Mouse (Mus musculus) testis, postnatal 14 days (tissue): ENCODE results near the gene Ripor2.

Experiments used
- DNase-seq: peaks from one replicate; pipeline ENCODE4 v3.0.0; 2021; ENCODE audit warnings: low spot score

Ripor2 gene

DNA sequence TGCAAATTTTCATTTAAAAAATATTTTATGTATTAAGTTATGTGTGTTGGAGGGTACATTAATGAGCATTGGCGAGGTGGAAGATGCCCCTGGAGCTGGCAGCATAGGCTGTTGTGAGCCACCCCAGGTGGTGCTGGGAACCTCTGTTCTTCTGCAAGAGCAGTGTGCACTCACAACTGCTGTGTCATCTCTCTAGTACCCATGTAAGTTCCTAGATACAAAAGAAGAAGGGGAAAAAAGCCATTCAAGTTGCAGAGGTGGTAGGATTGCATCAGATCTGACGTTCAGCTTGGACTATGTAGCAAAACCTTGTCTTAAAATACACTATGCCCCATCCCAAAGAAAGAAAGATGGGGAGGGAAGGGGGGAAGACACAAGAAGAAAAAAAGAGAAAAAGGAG, 65.5 kb downstream of the Ripor2 start:
- no peak for DNase-seq

DNA sequence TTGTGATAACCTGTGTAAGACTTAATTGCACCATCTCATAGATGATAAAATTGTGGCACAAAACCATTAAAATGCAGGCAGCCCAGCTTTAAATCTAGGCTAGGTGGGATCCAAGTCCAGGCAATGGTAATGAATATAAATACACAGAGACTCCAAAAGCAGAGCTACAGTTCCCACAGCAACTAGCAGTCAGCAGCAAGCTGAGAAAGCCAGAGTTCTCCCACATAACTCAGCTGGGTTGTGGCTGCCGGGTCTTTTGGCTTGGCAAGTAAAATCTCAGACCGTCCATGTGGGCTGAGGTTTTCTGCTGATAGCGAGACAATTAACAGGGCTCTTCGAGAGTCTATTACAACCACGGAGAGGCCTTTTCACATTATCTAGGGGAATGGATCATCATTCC, 66.0 kb downstream of the Ripor2 start:
- DNase-seq: no peak

DNA sequence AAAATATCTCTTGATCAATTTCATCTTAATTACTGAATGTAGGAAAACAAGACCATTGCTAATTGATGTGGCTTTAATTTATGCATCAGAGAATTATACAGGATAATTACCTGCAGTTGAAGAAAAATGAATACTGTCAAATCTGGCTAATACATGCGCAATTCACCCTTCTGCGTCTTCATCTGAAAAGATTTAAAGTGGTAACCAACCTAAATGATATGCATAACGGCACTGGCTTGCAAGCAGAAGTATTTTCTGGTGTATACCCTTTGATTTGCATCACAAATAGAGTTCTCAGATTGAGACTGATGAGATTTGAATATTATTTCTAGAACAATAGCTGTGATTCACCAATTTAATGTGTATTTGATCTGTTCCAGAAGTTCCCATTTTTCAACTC, 66.7 kb downstream of the Ripor2 start:
- DNase-seq: no peak

DNA sequence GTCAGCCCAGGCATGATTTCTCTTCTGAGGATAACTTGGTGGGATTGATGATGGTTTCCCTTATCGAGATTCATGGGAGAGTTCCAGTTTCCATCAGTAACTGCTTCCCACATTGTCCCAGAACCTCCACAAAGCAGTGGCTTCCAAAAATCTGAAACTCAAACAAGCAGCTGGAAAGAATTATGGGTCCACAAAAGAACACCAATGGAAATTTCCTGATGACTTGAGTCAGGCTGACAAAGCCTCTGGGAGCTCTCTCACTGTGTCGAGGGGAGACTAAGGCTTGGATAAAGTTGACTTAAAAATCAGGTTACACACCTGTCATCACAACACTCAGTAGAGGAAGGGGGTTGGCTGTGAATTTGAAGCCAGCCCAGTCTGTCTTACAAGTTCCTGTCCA, 67.1 kb downstream of the Ripor2 start:
- no peak for DNase-seq

DNA sequence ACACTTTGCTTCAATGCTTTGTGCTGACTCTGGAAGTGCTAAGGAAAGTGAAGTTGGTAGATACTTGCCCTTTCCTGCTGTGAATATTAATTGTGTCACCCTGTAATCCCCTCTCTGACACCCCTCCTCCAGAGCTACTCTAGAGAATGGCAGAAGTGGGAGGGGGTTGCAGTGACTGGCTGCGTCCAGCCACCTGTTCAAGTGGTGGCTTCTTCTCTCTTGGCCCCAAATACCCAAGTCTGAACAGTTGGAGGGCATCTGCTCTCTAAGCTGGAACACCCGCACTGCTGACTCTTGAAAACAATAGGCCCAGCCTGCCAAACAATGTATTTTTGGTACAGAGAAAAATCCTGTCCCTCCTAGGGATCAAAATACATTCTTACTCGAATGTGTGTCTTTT, 69.0 kb downstream of the Ripor2 start:
- DNase-seq: no peak

DNA sequence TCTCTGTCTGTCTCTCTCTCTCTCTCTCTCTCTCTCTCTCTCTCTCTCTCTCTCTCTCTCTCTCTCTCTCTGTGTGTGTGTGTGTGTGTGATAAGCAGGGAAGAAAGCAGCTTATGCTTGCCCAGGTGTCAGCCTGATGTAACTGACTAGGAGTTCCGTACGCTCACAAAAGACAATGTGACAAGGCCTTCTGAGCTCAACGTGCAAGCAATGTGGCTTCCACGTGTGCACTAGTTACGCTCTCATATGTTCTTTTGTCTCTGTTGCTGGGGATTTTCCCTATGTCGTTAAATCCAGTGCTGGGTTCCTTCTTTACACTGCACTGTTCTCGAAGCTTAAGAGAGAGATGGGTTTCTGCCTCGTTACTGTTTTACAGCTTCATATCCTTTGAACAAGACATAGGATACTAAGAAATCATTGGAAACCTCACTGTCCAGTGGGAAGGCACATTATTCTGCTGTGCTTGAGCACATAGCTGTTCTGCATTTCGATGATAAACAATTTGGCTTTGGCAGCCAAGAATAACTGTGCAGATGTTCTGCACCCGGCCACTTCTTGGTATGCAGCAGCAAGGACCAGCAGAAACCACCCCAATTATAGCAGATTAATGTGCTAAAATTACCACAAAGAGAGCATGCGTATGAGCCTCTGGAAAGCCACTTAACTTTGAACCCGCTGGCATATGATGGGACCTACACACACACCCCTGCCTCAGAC, 73.1 kb downstream of the Ripor2 start:
- DNase-seq: no peak

DNA sequence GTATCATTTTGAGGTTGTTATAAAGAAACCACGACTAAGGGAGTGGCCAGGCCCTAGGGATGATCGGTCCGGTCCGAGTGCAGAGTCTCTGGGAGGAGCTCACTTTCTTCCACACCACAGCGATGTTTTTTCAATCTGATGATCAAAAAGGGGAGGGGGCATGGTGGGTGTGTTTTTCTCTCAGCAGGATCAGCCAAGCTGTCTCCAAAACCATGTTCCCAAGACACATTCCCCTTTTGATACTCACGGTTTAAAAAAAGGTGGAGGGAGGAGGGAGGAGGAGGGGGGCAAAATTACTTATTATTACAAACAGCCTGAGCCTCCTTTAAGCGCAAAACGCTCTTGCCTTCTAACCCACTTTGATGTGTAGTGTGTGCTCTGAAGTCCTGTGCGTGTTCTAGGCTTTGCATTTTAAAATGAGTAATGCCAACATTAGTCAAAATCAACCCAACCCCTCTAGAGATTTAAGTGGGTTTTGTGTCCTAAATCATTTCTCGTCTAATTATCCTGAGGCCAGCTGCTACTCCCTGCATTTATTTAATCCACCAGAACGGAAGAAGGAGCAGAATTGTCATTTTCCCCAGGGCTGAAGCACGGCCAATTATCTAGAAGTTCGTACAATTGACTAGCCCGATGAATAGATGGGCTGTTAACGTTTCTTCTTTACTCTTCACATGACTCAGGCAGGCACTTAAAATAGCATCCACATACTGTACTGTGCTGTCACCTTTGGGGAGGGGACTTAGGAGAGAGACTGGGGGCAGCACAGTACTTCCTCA, 74.9 kb downstream of the Ripor2 start:
- DNase-seq: no peak

DNA sequence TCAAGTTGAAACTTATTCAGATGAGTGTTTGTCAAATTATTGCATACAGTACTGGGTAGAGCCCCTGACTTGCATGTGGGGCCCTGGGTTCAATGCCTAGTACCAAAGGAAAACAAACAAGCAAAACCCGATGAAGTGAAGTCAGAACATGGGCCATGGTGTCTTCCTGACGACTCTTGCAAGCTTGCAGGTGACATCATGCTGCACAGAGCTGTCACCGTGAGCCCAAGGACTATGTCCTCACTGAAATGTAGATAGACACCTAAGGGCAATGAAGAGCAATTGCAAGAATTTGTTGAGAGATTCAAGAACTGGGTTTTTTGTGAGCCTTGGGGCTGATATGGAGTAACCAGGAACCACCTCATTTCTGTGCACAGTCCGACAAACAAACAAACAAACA, 84.8 kb downstream of the Ripor2 start:
- no peak for DNase-seq

DNA sequence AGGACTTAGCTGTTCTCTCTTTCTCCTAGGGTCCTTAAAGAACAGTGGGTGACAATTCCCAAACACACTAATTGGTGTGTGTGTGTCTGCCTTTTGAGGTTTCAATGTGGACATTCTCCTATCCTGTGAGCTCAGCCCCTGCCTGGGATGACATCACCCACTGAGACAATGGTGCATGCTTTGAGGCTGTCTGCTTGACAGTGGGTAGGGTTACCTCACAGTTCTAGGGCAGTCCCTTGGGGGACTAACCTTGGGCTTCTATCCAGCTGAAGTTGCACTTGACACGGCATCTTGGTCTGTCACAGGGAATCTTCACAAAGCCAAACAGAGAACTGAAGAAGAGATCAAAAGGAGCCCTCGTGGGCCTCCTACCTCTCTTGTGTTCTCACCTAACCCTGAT, 86.6 kb downstream of the Ripor2 start:
- DNase-seq: no peak

DNA sequence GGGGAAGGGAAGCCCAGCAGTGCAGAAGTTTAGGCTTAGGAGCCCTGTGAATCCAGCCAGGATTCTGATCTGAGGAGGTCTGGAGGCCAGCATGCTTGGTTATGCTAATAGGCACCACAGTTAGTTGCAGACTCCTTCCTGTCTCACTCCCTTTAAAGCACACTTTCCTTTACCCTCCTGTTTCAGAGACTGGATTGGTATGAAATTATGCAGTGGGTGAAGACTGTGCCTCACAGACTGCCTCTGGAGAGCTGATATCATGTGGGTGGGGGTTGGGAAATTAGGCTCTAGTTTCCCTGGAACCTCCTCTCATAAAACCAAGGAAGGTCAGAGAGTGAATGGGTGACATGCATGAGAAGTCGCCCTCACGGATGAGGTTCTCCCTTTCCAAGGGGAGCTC, 88.7 kb downstream of the Ripor2 start:
- DNase-seq: no peak

DNA sequence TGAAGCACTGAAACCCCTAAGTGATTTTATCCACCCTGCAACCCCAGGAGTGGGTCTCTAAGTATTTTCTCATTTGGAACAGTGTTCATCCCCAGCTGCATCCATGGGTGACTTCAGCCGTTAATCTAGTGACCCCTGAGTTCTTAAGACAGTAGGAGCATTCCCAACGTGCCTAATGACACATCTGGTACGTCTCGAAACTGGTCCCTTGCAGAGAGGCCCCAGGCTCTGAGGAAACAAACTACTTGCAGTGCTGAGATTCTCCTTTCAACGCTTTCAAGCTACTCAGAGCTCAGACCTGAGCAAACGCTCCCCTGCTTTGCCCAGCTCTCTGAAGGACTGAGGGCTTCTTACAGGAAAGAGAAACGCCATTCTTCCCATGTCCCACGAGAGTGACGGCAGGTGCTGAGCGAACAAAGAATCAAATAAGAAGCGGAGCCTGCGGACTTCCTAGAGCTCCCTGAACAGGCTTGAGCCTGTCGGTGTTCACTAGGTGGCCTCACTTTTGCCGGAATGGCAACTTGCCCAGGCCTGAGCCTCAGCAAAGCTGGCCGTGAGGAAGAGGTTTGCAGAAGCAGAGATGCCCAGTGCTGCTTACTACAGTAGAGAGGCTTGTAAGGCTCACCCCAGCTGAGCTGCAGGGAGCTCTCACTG, 97.2 kb downstream of the Ripor2 start:
- no peak for DNase-seq

DNA sequence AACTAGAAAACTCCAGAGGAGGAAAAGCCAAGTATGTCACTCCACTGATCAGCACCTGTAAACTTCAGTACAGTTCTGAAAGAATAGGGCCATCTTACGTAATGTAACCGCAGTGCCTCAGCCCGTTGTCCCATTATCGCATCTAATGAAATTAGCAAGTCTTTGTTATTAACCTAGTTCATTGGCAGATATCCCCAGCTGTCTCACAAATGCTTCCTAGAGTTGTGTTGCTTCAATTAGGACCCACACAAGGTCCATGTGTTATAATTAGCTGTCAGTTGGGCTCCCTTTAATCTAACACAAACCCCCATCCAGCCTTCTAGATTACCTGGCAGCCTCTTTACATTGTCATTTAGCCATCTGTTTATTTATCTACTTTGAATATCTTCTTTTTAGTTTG, 99.0 kb downstream of the Ripor2 start:
- no peak for DNase-seq

DNA sequence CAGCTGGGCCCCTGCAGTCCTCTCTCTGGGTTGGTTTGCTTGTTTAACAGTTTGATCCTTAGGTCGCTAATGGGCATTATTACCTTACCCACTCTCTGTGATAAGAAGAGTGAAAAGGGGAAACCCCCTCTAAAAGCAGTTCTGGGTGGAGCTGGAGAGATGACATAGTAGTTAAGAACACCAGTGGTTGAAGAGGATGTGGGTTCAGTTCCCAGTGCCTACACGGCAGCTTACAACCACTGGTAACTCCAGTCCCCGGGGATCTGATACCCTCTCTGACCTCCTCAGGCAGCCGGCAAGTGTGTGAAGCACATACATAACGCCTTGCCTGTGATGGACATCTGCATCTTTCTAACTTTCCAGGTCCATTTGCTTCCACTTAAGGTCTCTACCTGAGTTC, 100.4 kb downstream of the Ripor2 start:
- DNase-seq: no peak

DNA sequence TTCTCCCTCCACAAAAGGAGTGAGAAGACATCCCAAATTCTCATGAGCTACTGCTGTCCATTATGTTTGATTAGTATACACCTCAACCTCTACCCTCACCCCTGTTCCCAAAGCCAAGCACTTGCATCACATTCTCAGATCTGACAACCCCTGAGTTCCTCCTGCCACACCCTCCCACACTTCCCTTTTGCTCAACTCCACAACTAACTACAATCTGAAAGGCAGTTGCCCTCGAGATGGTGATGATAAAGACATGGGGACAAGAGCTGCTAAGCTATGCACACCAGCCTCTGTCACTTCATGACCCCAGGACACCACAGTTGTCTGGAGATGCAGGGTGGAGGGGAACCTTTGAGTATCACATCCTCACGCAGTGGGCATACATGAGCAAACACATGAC, 102.5 kb downstream of the Ripor2 start:
- DNase-seq: no peak

DNA sequence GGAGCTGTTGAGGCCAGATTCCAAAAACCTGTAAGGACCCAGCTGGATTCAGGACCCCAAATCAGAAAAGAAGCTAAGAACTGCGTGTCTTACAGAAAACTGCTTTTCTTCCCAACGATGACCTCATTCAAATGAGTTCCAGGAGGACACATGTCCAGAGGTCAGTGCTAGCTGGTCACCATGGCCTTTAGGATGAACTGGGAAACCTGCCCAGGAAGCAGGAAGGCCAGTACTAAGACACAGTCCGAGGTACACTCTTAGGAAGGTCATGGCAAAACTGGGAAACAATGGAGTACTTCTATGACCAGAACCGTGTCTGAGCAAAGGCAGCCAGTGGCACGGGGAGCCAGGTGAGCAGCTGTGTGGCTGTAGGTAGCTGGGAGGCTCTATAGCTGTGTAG, 103.9 kb downstream of the Ripor2 start:
- DNase-seq: no peak

DNA sequence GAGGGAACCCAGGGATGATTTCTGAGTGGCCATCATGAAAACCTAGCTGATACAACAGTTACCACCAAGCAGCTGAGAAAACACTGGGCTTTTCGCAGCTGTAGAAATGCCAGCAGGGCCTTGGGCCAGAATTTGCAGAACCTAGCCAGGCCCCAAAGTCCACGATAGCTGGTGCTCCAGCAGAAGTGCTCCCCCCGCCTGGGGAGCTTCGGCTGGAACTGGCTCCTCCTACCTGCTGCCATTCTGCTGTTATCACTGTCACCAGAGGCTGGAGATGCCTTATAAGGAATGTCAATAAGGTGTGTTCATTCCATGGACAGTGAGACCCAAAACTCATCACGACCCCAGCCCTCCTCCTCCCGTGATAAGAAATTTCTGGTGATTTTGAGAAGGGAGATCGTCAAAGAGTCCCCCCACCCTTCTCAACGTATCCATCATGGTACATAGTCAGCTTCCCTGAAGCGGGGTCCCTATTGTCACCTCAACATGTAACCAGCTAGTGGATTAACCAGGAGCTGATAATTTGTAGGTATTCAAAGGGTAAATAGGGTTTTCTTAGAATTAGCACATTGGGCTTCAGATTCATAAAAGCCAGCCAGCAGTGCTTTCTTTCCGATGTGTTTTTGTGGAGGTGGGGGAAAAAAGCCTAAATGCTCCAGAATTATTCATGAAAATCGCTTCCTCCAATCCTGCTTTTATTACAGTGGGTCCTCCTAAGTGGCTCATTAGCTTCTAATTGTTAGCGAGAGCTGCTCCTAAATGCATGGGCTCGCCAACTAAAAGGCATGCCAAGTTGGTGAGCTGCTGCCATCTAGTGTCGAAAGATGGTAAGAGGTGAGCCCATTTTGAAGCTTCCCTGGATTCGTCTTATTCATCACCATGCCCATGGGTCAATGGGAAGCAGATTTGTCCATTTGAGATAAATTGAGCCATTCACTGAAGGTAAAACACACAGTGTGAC, 105.0 kb downstream of the Ripor2 start:
- DNase-seq: peak; percentile 31

DNA sequence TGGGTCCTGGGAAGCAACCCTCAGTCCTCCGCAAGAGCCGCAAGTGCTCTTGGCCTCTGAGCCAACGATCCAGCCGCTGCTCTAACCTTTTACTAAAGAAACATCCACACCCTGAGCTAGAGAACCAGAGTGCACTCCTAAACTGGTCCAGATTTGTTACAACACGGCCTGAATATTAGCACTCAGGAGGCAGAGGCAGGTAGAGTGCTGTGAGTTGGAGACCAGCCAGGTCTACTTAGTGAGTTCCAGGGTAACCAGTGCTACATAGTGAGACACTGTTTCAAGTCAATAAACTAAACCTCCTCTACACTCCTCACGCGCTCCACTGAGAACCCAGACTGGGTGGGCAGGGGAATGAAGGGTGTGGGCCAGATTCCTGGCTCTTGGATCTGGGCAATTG, 111.3 kb downstream of the Ripor2 start:
- DNase-seq: peak; percentile 79

DNA sequence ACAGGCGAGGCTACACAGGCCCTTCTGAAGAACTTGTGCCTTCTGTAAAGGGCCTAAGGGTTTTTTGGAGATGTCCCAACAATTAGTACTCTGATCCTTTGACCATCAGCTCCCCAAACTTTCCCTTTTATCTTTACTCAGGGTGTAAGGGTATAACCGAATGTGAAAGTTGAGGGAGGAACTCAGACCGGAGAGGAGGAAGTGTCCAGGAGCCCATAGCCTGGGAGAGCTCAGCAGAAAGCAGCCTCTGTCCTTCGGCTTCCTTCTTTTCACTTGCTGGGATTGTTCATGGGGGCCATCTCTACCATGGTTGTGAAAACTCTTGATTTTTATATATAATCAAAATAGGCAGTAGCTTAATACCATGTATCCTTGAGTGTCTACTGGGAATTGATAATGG, 116.8 kb downstream of the Ripor2 start:
- no peak for DNase-seq

DNA sequence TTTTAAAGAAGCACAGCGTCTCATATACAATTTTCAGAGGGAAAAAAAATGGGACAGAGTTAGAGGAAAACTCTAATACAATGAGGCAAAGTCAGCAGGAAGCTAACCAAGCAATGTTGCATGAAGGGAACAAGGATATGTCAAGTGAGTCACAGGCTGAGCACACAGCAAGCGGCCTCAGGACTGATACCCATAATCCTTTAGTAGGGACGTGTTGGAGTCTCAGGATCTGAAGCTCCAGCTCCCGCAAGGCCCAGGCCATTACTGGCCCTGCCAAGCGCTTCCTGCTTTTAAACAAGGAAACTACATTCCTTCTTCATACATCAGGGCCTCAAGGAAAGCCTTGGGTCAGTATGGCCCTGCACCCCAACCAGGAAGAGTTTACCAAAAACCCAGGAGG, 120.1 kb downstream of the Ripor2 start:
- DNase-seq: no peak

DNA sequence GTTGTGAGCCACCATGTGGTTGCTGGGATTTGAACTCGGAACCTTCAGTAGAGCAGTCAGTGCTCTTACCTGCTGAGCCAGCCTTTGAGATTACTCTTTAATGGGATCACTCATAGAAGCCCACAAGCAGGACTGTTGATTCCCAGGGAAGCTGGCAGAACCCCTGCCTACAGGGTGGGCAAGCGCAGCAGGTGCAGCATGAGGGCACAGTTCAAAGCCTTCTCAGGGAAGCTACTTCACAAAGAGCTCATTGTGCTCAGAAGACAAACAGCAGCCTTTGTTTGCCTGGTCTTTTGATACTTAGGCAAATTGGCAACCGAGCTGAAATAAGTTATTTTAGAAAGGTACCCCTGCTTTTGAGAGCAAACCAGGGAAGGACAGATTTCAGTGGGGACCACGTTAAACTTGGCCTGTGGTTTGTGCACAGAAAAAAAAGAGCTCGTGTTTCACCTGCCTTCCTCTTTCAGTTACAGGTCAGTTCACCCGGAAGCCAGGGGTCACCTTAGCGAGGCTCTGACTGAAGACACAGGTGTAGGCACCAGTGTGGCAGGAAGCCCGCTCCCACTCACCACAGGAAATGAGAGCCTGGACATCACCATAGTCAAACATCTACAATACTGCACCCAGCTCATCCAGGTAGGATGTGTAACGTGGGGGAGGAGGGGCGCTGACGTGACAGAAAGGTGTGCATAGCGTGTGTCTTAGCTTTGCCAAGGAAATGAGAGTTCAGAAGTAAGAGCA, 127.8 kb downstream of the Ripor2 start:
- no peak for DNase-seq

DNA sequence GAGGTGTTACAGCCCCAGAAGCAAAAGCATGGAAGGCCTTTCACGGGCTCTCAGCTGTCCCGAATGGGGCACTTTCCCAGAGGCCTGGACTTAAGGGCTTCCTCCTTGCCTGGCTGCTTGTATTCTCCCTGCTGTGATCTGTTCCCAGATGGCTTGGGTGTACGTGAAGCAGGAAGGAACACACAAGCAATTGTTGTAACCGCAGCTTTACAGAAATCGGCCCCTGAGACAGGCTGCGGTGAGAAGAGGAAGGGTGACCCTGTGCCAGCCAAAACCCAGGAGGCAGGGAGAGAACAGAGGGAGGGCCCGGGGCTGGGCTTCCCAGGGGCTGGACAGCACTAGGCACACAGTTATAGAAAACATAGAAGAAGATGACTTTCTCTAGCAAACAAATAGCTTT, 129.0 kb downstream of the Ripor2 start:
- no peak for DNase-seq
